Mouse (Mus musculus) gastrocnemius, postnatal 14 days (tissue): ENCODE results near the gene Bcl3. TPM values are rescaled to one million over a fixed set of nuclear protein-coding genes. Genes with fewer than 3 reads are reported as not detected.
A peak's percentile ranks its signal among the peaks of the same experiment; 100 is the strongest.

Source experiments
- DNase-seq: peaks from one replicate; pipeline ENCODE4 v3.0.0; 2021; ENCODE audit warnings: mixed read lengths
- intact Hi-C: fragments of 180-260 bp; cut with DNase I; formaldehyde crosslinking; loops from one replicate; pipeline ENCODE4 v1.15.1; 2025; ENCODE audit warnings: low total_unique reads
- total RNA-seq, 2 experiments: library from RNA; stranded (reverse); gene quantifications; 2 replicates each; pipeline ENCODE4 v1.2.3; 2021

Bcl3 gene
- total RNA-seq, 2 experiments from 2014 or later: 3.2 to 4.1 TPM

- intact Hi-C loops: no loop called here
- no peak for DNase-seq
Measured at GRCm38 (mm10) chr7:19778645-19779044, 43.9 kb downstream of the Bcl3 start.

DNA sequence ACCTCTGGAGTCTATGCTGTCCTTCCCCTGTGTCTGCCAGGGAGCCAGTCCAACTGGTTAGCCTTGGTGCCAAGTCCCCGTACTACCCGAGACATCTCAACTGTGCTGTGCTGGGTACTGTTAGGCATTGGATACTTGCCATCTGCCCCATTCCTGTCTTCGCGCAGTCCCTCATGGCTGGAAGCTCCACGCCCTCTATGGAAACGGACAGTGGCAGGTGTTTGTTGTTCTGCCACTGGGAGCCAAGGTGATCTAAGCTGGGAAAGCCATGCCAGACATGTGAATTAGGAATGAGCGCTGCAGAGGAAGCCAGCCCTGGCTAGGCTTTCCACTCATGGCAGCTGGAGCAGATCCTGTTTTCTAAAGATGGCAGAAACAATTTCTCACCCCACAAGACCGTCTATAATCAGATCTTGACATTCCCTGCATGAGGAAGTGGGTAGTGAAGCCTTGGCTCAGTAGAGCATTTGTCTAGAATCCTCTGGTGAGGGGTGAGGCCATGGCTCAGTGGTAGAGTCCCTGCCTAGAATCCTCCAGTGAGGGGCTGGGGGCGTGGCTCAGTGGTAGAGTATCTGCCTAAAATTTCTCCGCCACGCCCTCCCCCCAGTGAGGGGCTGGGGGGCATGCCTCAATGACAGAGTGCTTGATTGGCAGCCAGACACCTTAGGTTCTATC is 45.4 kb downstream of the Bcl3 start:
- intact Hi-C loops: no loop called here
- peak; percentile 73 for DNase-seq

GRCm38 (mm10) chr7:19771682-19772081 is 50.9 kb downstream of the Bcl3 start:
- no peak for DNase-seq
- intact Hi-C loops: no loop called here

DNA sequence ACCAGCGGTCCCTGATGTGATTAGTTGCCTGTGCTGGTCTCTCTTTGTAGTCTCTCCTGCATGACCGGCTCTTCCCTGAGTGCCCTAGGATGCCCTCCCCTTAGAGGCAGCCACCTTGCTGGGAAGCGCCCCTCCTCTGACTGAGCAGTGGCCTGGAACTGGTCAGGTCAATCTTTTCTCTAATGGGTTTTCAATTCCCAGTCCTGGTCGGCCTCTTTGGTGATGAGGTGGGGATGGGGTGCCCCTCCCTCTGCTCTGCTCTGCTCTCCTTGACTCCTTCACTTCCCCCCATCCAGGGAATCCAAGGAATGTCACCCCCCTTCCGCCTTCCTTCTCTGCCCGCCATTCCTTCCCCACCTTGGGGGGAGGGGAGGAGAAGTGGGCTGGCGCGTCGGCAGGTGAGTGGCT is 51.6 kb downstream of the Bcl3 start, which contains the start of gene Bcam:
Bcam (minus strand) TSS at position 33 of the 408 bp plus-strand sequence.
- no peak for DNase-seq
- intact Hi-C loops: no loop called here

DNA sequence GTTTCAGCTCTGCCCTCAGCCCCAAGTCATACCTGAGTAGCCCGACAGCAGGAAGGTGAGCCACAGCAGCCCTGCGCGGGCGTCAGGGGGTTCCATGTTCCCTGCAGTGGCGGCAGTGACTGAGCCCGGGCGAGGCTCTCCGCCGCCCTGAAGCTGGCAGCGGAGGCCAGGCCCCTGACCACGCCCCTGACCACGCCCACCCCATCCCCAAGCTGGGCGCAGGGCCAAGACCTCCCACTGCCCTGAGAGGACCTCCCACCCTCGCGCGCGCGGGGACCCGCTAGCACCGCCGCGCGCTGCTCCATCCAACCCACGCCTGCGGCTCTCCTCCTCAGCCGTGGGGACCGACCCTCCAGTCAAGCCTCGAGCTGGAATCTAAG is 52.2 kb downstream of the Bcl3 start:
- intact Hi-C loops: no loop called here
- DNase-seq: peak; percentile 83

DNA sequence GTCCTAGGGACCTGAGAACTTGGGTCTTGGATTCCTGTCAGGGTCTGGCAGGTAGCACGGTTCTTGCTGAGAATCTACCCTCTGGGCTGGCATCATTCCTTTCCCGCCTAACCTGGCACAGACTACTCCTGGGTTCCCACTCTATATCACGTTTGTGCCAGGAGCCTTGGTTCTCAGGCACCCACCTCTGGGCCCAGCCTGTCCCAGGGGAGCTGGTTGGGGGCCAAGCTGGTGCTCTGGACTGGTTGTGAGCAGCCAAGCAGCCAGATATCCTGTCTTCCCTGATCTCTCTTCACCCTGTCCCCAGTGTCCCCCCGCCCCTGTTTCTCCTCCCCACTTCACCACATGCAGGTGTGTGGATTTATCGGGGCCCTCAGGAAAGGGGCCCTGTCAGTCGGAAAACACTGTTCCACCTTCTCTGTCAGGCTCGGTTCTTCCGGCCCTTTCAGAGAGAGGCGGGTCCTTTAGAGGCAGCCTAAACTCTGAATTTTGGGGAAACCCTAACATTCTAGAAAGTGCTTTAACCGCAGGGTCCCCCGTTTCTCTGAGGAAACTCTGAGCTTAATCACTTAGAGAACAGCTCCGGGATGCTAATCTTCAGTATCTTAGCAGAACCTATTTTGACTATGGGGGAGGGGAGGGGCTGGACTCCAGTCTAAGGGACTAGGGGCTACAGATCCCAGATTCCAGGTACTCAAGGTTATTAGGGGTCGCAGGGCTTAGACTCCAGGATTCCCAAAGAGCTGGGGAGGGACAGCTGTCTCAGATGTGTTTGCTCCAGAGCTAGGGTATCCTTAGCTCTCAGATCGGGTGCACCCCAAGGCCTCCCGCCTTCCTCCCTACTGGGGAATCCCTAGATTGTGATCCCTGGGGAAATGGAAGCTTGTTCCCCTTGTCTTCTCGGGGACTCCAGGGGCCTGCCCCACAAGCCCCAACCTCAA is 52.9 kb downstream of the Bcl3 start:
- intact Hi-C loops: no loop called here
- no peak for DNase-seq

DNA sequence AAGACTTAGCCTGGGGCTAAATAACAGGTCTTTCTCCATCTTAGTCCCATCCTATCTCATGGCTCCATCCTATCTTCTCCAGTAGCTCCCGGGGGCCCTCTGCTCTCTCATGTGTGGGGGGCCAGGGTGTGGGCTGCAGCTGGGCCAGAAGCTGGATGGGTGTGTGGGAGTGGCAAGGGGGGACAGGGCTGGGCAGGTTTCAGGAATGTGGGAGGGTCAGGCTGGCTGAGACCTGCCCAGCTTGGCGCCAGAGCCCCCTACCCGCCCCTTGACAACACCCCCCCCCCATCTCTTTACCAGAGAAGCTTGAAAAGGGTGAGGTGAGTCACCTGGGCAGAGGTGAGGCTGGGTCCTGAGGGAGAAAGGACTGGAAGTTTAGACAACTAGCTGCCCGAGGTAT is 53.6 kb downstream of the Bcl3 start:
- intact Hi-C loops: no loop called here
- DNase-seq: no peak

DNA sequence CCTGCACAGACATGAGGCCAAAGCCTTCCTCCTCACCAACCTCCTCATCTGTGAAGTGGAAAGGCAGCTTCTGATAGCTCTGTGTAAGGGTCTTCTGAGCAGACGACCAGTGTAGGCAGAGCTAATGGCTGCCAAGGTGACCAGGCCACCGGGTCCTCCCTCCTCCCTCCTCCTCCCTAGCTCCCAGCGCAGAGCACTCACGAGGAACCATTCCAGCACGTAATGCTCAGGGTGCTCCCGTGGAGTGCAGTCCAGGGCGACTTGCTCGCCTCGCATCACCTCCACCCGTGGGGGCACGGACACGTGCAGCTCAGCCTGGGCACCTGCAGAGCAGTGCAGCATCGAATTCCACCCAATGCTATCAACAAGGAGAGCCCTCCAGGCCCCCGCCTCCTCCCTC is 54.3 kb downstream of the Bcl3 start:
- intact Hi-C loops: no loop called here
- DNase-seq: no peak

GRCm38 (mm10) chr7:19764581-19764980 is 58.0 kb downstream of the Bcl3 start:
- DNase-seq: no peak
- intact Hi-C loops: no loop called here

- no peak for DNase-seq
- intact Hi-C loops: no loop called here
Measured at GRCm38 (mm10) chr7:19763829-19764477, 58.6 kb downstream of the Bcl3 start.

DNA sequence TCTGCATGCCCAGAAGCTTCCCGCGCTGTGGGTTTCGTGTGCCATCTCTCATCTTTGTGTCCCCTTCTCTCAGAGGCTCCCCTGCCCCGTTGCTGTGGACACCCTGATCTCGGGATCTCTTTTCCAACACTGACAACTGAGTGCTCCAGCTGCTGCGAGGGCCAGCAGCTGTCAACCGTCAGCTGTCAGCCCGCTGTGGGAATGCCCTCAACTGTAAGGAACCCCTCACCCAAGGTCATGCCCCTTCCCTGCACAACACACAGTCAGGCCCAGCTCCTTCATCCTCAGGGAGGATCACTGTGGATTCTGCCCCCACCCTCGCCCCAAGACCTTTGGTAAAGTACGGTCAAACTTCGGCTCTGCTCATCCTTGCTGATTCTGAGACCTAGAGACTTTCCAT is 60.3 kb downstream of the Bcl3 start:
- intact Hi-C loops: no loop called here
- DNase-seq: no peak

- intact Hi-C loops: no loop called here
- no peak for DNase-seq
Measured at GRCm38 (mm10) chr7:19760021-19760420, 62.5 kb downstream of the Bcl3 start.

GRCm38 (mm10) chr7:19758623-19759022 is 63.9 kb downstream of the Bcl3 start:
- intact Hi-C loops: no loop called here
- DNase-seq: no peak

Other genes starting within 250 kb of the Bcl3 start
- under 1 TPM in 1 of 2 experiments, not detected in 1; 0.27 TPM for gene Zfp296, start 245.5 kb downstream of the Bcl3 start, total RNA-seq
- 10 to 100 TPM; 50.0 to 55.1 TPM for gene Gemin7, start 245.2 kb downstream of the Bcl3 start, total RNA-seq
- gene Clasrp, start 218.3 kb downstream of the Bcl3 start, total RNA-seq: 10 to 100 TPM; 10.6 to 12.0 TPM
- 1 to 10 TPM; 4.9 to 7.3 TPM for gene Relb, start 193.3 kb downstream of the Bcl3 start, total RNA-seq
- 10 to 100 TPM; 39.8 to 47.7 TPM for gene Clptm1, start 157.7 kb downstream of the Bcl3 start, total RNA-seq
- gene Apoc2, start 144.8 kb downstream of the Bcl3 start, total RNA-seq: under 1 TPM; 0.41 to 0.44 TPM
- not detected for gene Gm44805, start 141.3 kb downstream of the Bcl3 start, total RNA-seq
- not detected for gene Apoc4, start 141.3 kb downstream of the Bcl3 start, total RNA-seq
- gene Apoc1, start 130.1 kb downstream of the Bcl3 start, total RNA-seq: 1 to 10 TPM in 1 of 2 experiments, not detected in 1; 1.3 TPM
- 10 to 100 TPM; 56.6 to 84.2 TPM for gene Apoe, start 123.6 kb downstream of the Bcl3 start, total RNA-seq
- 10 to 100 TPM; 52.9 to 55.7 TPM for gene Tomm40, start 107.3 kb downstream of the Bcl3 start, total RNA-seq
- gene Nectin2, start 72.3 kb downstream of the Bcl3 start, total RNA-seq: 10 to 100 TPM in 1 of 2 experiments, 1 to 10 TPM in 1; 9.8 to 12.9 TPM
- 10 to 100 TPM; 48.5 to 51.9 TPM for gene Bcam, start 51.8 kb downstream of the Bcl3 start, total RNA-seq
- gene Cblc, start 26.0 kb downstream of the Bcl3 start, total RNA-seq: not detected
- not detected for gene Gm19345, start 29.2 kb upstream of the Bcl3 start, total RNA-seq
- under 1 TPM in 1 of 2 experiments, not detected in 1; 0.12 TPM for gene Ceacam16, start 38.5 kb upstream of the Bcl3 start, total RNA-seq
- gene Ceacam19, start 65.2 kb upstream of the Bcl3 start, total RNA-seq: not detected
- 1 to 10 TPM; 8.0 to 9.4 TPM for gene Pvr, start 98.4 kb upstream of the Bcl3 start, total RNA-seq
- not detected for gene Igsf23, start 128.0 kb upstream of the Bcl3 start, total RNA-seq
- gene Ceacam20, start 142.6 kb upstream of the Bcl3 start, total RNA-seq: not detected
- not detected for gene Nlrp9b, start 168.7 kb upstream of the Bcl3 start, total RNA-seq